Mouse (Mus musculus) heart, embryonic 15.5 days (tissue): ENCODE measurements around the gene Cog4. TPM values are rescaled to one million over a fixed set of nuclear protein-coding genes. Genes with fewer than 3 reads are reported as not detected.

Experiments used
- ATAC-seq: fragments of 200-750 bp; cut with Nextera tagmentation; replicated peaks from 2 replicates; pipeline ENCODE4 v1.8.0; 2017; ENCODE audit warnings: low read depth, moderate TSS enrichment; ENCODE audit not compliant: insufficient number of reproducible peaks, insufficient read depth, low FRiP score
- H3K27ac ChIP-seq: fragments of 300-500 bp; sonication (generic); 2 replicates; pipeline ENCODE4 v1.5.1; 2015; ENCODE audit warnings: mild to moderate bottlenecking, inconsistent platforms
- H3K27me3 ChIP-seq: fragments of 300-500 bp; sonication (generic); 2 replicates; pipeline ENCODE4 v1.6.1; 2015; ENCODE audit warnings: inconsistent platforms
- H3K36me3 ChIP-seq: fragments of 300-500 bp; sonication (generic); 2 replicates; pipeline ENCODE4 v1.6.1; 2015; ENCODE audit warnings: mild to moderate bottlenecking, inconsistent platforms
- H3K4me1 ChIP-seq: fragments of 300-500 bp; sonication (generic); replicated peaks from 2 replicates; pipeline ENCODE4 v1.6.1; 2015; ENCODE audit warnings: inconsistent platforms
- H3K4me2 ChIP-seq: fragments of 300-500 bp; sonication (generic); 2 replicates; pipeline ENCODE4 v1.6.1; 2015; ENCODE audit warnings: inconsistent platforms, mild to moderate bottlenecking, moderate library complexity
- H3K4me3 ChIP-seq: fragments of 300-500 bp; sonication (generic); 2 replicates; pipeline ENCODE4 v1.5.1; 2015; ENCODE audit warnings: mild to moderate bottlenecking, inconsistent platforms
- H3K9ac ChIP-seq: fragments of 300-500 bp; sonication (generic); 2 replicates; pipeline ENCODE4 v1.6.1; 2015; ENCODE audit warnings: mild to moderate bottlenecking, inconsistent platforms
- H3K9me3 ChIP-seq: fragments of 300-500 bp; sonication (generic); replicated peaks from 2 replicates; pipeline ENCODE4 v1.6.1; 2016; ENCODE audit warnings: inconsistent platforms
- WGBS: fragments of 180-500 bp; shearing (Covaris S2); methylation state at CpG from one replicate; pipeline ENCODE4 v1.1.7; 2015; ENCODE audit warnings: mixed read lengths; 5-methylcytosine and 5-hydroxymethylcytosine counted together
- polyA plus RNA-seq: library from polyadenylated mRNA; unstranded; fragments of >200 nt; fragmentation: Nextera tagmentation; extraction: Ambion mirVana; gene quantifications from 2 replicates; pipeline ENCODE4 v1.2.1, GENCODE M21; 2015

Gene Cog4
- 53.9 and 60.1 TPM in 2 replicates for polyA plus RNA-seq

DNA sequence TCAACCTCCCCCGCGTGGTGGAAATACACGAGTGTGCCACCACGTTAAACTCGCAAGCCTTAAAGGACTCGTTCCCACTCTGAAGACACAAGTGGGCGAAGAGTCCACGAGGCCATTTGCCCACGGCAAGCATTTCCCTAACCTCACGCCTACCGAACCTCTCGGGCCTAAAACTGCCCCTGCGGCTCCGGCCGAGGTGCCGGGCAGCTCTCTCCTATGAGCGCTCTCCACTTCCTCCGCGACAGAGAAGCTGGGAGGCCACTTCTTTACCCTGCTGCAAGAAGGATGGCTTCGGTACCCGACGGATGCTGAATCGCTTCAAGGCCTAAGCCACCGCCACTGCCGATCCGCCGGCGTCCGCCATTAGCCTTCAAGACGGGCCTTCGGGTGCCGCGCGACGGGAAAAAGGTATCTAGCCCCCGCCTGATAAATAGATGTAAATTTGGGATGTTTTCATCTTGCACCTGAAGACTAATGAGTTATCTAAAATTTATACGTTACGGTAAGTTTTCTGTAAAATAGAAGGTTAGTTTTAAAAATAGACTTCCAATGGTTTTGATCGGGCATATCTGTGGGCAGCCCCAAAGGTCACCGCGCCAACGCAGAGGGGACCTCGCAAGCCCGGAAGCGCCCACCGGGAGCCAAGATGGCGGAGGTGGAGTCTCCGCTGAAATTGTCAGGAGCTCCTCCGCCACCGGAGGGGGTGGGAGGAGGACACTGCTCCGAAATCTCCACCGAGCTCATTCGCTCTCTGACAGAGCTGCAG lies at the start of gene Cog4, which contains the start of gene Sf3b3:
Gene Cog4 (plus strand): TSS at position 196 of the 766 bp plus-strand sequence.
Gene Sf3b3 (minus strand): TSS at position 383 of the 766 bp plus-strand sequence.
- WGBS = under 1% methylated on average over 53 of the region's 53 CpGs
- Histone ChIP-seq H3K9me3 (no peaks in the 10 kb centered on the region), H3K4me2 (peak within 1 kb of the TSS; percentile 74), H3K36me3 (peaks cover 36% of the 10 kb centered on the region), H3K27ac (peak within 1 kb of the TSS; percentile 90), H3K9ac (peak within 1 kb of the TSS; percentile 91), H3K4me1 (peaks cover 25% of the 10 kb centered on the region), H3K27me3 (no peaks in the 10 kb centered on the region), H3K4me3 (peak within 1 kb of the TSS; percentile 96)
- peak; percentile 87 for ATAC-seq

DNA sequence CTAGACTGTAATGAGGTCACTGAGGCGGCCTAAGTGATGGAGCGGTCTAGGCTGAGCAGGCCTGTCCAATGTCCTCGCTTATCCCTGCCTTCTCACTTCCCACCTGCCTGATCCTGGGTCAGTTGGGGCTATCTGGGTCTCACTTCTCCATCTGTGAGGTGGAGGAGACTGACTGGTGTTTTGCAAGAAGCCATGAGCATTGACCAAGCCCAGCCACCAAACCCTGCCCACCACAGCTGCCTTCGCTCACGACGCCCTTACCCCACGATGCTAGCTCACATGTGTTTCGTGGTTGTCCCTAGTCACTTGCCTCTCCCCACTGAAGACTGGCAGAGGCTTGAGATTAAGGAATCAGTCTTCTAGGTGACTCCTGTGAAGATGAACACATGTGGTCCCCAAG lies 49.3 kb upstream of the Cog4 start:
- WGBS = 97% methylated on average over 8 of the region's 8 CpGs
- no peak overlapping the region for H3K4me2 ChIP-seq

GRCm38 (mm10) chr8:110802988-110803387 lies 43.4 kb upstream of the Cog4 start:
- Histone ChIP-seq H3K4me3 (no peak overlapping the region), H3K4me1 (peaks cover 5% of the 10 kb centered on the region; the same call in 1 of the 2 replicates), H3K4me2 (no peak overlapping the region), H3K27ac (no peak overlapping the region), H3K36me3 (no peaks in the 10 kb centered on the region), H3K9ac (no peak overlapping the region), H3K27me3 (no peaks in the 10 kb centered on the region), H3K9me3 (no peaks in the 10 kb centered on the region)
- WGBS = 73% methylated on average over 5 of the region's 5 CpGs
- ATAC-seq = no peak

More for the DNA sequence above, 49.3 kb upstream of the Cog4 start:
- no peak overlapping the region for H3K27ac ChIP-seq
- H3K4me3 ChIP-seq = no peak overlapping the region
- H3K9me3 ChIP-seq = no peaks in the 10 kb centered on the region
- H3K4me1 ChIP-seq = peaks cover 10% of the 10 kb centered on the region
- no peaks in the 10 kb centered on the region for H3K27me3 ChIP-seq
- H3K36me3 ChIP-seq = no peaks in the 10 kb centered on the region
- no peak for ATAC-seq
- H3K9ac ChIP-seq = no peak overlapping the region

DNA sequence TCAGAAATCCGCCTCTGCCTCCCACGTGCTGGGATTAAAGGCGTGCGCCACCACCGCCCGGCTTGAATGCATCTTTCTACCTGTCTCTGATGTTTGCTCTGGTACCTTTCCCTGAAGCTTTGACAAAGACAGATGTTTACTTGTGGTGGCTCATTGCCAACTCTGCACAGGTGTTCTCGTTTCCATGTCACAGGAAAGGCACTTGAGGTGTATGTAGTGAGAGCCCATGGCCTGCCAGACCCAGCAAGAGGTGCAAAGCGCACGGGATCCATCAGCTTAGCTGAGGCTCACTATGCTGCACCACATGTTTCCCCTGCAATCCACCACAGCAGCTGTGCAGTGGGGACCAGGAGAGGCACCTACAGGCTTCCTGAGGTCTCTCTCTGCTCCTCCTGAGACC lies 42.5 kb upstream of the Cog4 start:
- Histone ChIP-seq H3K4me3 (no peak overlapping the region), H3K36me3 (no peaks in the 10 kb centered on the region), H3K4me1 (peaks cover 13% of the 10 kb centered on the region), H3K4me2 (no peak overlapping the region), H3K9ac (no peak overlapping the region), H3K27ac (no peak overlapping the region), H3K27me3 (no peaks in the 10 kb centered on the region), H3K9me3 (no peaks in the 10 kb centered on the region)
- WGBS = 85% methylated on average over 9 of the region's 9 CpGs
- no peak for ATAC-seq

DNA sequence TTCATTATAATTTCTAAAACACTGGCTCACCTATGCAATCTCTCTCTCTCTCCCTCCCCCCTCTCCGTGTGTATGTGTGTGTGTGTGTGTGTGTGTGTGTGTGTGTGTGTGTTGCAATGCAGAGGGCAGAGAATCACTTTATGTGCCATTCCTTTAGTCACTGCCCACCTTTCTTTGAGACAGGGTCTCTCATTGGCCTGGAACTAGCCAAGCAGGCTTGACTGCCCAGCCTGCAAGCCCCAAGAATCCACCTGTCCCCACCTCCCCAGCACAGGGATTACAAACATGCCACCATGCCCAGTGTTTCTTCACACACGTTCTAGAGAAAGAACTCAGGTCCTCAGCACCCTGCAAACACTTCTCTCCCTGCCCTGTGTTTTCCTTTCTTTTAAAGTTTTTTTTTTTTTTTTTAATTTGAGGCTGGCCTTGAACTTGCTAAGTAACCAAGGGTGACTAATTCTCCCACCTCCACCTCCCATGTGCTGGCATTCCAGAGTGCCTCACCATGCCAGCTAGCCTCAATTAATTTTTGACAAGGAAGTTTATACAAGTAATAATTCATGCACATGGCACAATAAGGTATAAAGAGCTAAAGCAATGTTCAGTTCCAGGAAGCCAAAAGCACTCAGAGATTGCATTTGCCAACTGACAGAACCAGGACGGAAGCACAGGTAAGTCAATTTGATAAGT lies 41.4 kb upstream of the Cog4 start:
- 51% methylated on average over 3 of the region's 3 CpGs for WGBS
- no peak overlapping the region for H3K9ac ChIP-seq
- H3K27ac ChIP-seq = no peak overlapping the region
- no peak for ATAC-seq
- peaks cover 24% of the 10 kb centered on the region for H3K4me1 ChIP-seq
- H3K36me3 ChIP-seq = peaks cover 10% of the 10 kb centered on the region
- H3K4me2 ChIP-seq = no peak overlapping the region
- no peaks in the 10 kb centered on the region for H3K9me3 ChIP-seq
- H3K27me3 ChIP-seq = no peaks in the 10 kb centered on the region
- no peak overlapping the region for H3K4me3 ChIP-seq

- peaks cover 28% of the 10 kb centered on the region for H3K4me1 ChIP-seq
- no peak; the same call in 1 of the 2 replicates for ATAC-seq
- no peaks in the 10 kb centered on the region for H3K9me3 ChIP-seq
- H3K9ac ChIP-seq = no peak within 1 kb of the TSS
- WGBS = 31% methylated on average over 12 of the region's 12 CpGs
- no peaks in the 10 kb centered on the region for H3K27me3 ChIP-seq
- H3K27ac ChIP-seq = no peak within 1 kb of the TSS
- H3K36me3 ChIP-seq = peaks cover 17% of the 10 kb centered on the region
- no peak within 1 kb of the TSS for H3K4me3 ChIP-seq
- peak within 1 kb of the TSS; percentile 26 for H3K4me2 ChIP-seq
These were observed 40.7 kb upstream of the Cog4 start, which contains the start of gene Il34 for GRCm38 (mm10) chr8:110805669-110806068. Gene Il34 (minus strand): TSS chr8:110805924.

DNA sequence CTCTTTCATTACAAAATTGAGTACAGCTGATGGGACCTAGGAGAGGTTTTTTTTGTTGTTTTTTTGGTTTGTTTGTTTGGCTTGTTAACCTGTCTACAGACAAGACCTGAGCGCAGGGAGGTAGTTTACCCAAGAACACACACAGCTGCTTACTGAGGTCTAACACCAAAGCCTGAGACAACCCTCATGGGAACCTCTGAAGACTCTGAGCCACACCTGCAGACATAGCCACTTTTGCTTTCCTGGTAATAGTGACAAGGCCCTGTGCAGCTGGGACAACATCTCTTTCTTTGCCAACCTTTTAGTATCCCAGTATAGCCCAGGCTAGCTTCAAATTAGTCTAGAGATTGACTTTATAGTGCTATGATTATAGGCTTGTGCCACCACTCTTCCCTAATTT lies 40.3 kb upstream of the Cog4 start:
- Histone ChIP-seq H3K27ac (no peak overlapping the region), H3K4me2 (no peak overlapping the region), H3K4me3 (no peak overlapping the region), H3K9me3 (no peaks in the 10 kb centered on the region), H3K9ac (no peak overlapping the region), H3K4me1 (peaks cover 28% of the 10 kb centered on the region), H3K27me3 (no peaks in the 10 kb centered on the region), H3K36me3 (peaks cover 22% of the 10 kb centered on the region)
- 68% methylated on average over 1 of the region's 1 CpGs for WGBS
- ATAC-seq = no peak

DNA sequence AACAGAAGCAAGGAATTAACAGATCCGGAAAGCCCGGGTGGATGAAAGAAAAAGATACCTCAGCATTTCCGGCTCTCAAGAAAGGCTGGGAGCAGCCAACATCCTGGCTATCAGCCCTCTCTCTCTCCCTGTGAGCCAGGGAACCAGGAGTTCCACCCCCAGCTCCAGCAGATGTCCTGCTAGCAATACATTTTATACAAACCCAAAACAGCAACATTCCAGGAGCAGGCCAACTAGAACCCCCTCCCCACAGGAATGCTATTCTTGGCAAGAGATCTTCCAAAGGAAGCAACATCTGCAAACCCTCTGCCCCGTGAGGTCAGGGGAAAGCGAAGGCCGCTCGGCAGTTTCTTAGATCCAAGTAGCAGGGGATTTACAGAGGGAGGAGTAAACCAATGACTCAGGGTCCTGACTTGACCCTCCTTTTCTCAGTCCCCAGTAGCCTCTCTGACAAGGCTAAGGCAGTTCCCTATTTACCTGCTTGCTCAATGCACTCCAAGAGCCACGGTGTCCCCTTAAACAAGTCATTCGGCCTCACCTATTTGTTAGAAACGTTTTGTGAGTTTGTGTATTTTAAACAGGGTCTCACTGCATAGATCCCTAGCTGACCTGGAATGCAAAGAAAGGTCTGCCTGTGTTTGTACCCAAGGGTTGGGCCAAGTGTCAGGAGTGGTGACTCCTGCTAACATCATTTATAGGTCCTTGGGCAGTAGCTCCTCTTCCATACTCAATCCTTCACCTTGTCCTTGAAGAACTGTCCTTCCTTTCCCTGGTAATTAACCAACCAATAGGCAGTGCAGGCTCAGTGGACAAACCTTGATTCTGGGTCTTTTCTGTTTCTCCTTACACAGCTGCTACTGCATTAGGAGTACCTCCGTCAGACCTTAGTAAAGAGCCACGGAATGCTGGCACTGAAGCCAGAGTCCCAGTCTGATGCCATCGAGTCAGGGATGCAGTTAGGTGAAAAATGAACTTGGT lies 37.6 kb upstream of the Cog4 start:
- Histone ChIP-seq H3K36me3 (peaks cover 48% of the 10 kb centered on the region), H3K4me1 (peaks cover 28% of the 10 kb centered on the region), H3K4me2 (no peak overlapping the region), H3K9me3 (no peaks in the 10 kb centered on the region), H3K27ac (peak overlapping the region; percentile 64), H3K4me3 (no peak overlapping the region), H3K27me3 (no peaks in the 10 kb centered on the region), H3K9ac (no peak overlapping the region)
- 42% methylated on average over 13 of the region's 13 CpGs for WGBS
- ATAC-seq = peak; percentile 47

DNA sequence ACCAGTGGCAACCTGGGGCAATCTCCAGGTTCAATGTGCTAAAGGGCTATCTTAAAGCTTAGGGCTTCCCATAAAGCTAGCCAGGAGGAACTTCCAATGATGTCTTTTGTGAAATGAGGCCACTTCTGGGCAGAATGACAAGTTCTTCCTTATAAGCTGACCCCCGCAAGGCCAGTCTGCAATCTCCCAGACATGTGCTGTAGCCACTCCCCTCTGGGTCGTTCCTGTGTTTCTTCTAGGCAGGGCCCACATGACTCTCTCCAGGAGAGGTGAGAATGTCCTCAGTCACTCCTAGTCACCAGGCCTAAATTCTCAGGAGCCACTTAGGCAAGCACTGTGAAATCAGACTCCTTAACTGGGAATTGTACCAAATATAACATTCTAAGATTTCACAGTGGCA lies 36.6 kb upstream of the Cog4 start:
- Histone ChIP-seq H3K9ac (no peak overlapping the region), H3K4me3 (no peak overlapping the region), H3K4me1 (peaks cover 28% of the 10 kb centered on the region), H3K36me3 (peaks cover 59% of the 10 kb centered on the region), H3K27ac (peak overlapping the region; percentile 21; the same call in 1 of the 2 replicates), H3K4me2 (no peak overlapping the region), H3K9me3 (no peaks in the 10 kb centered on the region), H3K27me3 (no peaks in the 10 kb centered on the region)
- ATAC-seq = no peak
- 26% methylated on average over 2 of the region's 2 CpGs for WGBS

GRCm38 (mm10) chr8:110810481-110811065 lies 35.8 kb upstream of the Cog4 start:
- WGBS = 83% methylated on average over 7 of the region's 7 CpGs
- Histone ChIP-seq H3K27me3 (no peaks in the 10 kb centered on the region), H3K9ac (no peak overlapping the region), H3K9me3 (no peaks in the 10 kb centered on the region), H3K4me1 (peaks cover 27% of the 10 kb centered on the region), H3K4me3 (no peak overlapping the region), H3K27ac (peak overlapping the region; percentile 10; the same call in 1 of the 2 replicates), H3K36me3 (peaks cover 66% of the 10 kb centered on the region), H3K4me2 (no peak overlapping the region)
- ATAC-seq = no peak
